Mouse (Mus musculus) C2C12 (cell line): ENCODE measurements at regions not wholly inside any gene's neighbourhood (a gene's known extent, or its start where the extent isn't known, plus 50 kb on each side); places are given as distances from the start of the nearest gene placed in this dataset.

ENCODE experiments used
- CTCF ChIP-seq: IDR thresholded peaks from one replicate; pipeline ENCODE4 v1.5.1; 2011; ENCODE audit not compliant: control insufficient read depth, insufficient read depth, insufficient read length
- FOSL1 ChIP-seq: IDR thresholded peaks from one replicate; pipeline ENCODE4 v1.8.0; 2011; ENCODE audit warnings: mild to moderate bottlenecking, low read length; ENCODE audit not compliant: poor library complexity, insufficient read depth, severe bottlenecking

GRCm38 (mm10) chr17:54191526-54192230 lies 107.2 kb downstream of the Slc5a7 start:
- TF ChIP-seq CTCF (no peak), FOSL1 (no peak)
